Mouse (Mus musculus) T-helper 2 cell (primary cell): ENCODE results near the gene Rnf180.

Source experiments
- in situ Hi-C: fragments of 300-600 bp; cut with MboI, MseI; formaldehyde crosslinking; loops from one replicate; pipeline ENCODE4 v1.15.1; 2025; ENCODE audit warnings: high pct_unique_total_duplicates

Gene Rnf180

DNA sequence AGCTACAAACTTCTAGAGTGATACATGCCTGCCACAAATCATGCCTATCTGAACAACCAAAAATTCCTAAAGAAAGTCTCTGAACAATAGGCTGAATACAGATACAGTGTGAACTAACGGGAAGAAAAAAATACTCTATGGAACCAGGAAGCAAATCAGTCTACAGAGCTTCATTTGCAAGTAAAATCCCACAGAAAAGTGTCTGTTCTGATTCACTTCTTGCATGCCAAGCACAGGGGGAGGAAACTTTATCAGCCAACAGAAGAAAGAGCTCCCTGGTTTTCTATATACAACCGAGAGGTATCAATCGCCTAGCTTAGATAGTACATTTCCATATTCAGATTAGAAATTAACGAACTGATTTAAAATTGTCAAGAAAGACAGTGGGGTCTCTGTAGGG lies 43.8 kb downstream of the Rnf180 start:
- in situ Hi-C loops = no loop called here

DNA sequence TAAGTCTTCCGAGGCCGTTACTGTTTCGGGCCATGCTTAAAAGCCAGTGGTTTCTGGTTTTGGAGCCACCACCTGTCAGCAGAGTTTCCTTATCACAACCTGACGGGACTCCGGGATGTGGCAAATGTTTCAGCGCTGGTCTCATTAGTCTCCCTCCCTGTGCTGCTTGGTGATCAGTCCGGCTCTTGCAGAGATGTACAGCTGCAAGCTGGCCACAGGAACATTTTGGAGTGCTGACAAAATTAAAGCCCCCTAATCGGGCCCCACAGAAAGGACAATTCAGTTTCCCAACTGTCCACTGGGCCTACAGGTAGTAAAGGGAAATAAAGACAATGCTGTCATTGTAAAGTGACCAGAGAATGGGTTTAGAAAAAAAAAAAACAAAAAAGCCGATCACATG lies 44.4 kb downstream of the Rnf180 start:
- in situ Hi-C loops = no loop called here

DNA sequence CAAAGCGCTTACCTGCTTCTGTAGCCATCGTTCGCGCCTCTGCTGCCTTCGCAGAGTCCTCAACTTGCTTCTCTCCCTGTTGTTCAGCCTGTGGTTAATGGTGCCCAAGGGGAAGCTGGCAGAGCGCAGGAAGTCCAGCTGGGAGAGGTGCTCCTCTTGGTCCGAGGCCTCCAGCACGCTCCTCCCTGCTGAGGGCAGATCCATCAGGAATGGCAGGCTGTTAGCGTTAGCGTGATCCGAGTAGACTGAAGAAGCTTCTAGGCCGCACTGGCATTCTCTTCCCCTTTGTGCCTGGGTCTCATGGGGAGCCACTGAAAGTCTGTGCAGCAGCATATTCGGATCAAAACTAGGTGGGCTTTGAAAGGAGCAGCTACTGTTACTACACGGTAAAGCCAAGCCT lies 45.0 kb downstream of the Rnf180 start:
- in situ Hi-C loops = no loop called here

DNA sequence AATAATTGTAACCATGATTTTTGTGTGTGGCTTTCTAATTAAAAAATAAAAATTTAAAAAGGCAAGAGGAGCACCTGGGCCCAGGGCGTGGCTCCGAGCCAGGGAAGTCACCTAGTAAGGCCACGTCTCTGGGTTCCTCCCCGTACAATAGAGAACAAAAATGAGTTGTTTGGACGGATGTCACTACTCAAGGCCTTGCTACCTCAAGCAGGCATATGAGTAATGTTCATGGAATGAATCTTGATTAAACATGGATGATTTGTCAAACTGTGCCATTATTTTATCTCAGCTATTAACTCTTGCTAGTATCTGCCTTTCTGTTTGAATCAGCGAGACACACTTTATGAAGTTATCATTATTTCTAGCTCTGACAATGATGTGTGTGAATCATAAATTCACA lies 46.9 kb downstream of the Rnf180 start:
- in situ Hi-C loops = no loop called here

DNA sequence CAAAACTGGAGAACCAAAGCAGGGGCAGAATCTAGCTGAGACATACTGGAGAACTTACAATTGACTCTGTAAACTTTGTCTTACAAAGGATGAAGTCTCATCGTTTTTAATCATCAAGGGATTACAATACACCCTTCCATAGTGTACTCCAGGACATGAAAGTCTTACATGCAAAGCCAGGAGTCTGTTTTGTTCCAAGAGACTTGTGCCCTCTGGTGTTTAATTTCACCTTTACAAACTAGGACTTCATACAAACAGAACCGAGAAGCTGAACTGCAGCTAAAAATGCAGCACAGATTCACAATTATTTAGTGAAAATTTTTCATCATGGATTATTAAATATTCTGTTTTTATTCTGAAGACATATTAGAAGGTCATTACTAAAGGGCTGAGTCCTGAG lies 53.8 kb downstream of the Rnf180 start:
- in situ Hi-C loops = no loop called here

DNA sequence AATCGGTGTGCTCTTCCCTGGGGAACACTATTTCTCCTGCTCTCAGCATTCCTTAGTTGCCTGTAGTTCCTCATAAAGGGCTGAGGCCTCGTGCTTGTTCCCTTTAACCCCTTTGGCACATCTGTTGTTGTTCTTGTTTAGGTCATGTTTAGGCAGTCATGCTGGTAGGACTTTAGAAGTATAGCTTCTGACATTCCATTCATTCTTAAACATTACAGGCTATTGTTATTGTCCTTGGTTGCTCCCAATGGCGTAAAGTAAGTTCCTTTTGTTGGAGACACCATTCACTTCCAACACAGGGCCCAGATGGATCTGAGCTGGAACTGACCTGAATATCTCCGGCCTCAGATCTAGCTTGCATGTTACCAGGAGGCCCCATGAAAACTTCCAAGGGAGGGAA lies 67.5 kb downstream of the Rnf180 start:
- in situ Hi-C loops = no loop called here

DNA sequence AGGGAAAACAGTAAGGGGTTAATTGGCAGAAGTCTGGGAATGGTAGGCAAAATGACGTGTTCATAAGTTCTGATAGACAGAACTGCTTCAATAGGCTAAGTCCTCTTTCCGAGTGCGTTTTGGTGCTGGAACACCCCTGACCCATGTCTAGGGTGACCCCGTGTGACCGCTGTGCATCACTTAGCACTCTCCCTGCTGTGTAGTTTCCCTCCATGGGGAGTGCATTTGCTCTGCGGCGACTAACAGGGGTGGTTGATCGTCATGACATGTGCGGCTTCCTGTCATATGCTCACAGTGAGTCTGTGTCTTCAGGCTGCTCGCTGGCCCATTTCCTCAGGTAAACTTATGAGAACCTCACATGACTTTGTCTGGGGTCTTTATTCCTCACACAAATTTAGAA lies 70.6 kb downstream of the Rnf180 start:
- in situ Hi-C loops = loop anchor here (25.0 kb wide), 1 partner anchor 588 kb away; no protein-coding TSS in a partner anchor

DNA sequence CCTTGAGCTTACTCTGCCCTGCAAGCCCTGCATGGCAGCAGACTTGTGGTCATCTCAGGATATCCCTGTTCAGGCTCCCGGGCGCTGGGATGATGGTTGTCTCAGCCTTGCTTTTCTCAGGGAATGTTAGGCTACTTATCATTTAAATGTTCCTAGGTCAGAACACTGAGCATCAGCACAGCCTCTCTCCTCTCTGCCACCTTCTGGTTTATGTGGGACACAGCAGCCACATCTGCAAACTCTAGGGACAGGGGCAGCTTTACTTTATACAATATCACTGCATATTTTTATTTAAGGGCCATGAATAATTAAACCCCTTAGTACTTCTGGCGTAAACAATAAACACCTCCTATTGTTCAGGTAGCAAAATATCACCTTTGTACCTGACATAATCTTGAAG lies 71.5 kb downstream of the Rnf180 start:
- in situ Hi-C loops = loop anchor here (25.0 kb wide), 1 partner anchor 589 kb away; no protein-coding TSS in a partner anchor

DNA sequence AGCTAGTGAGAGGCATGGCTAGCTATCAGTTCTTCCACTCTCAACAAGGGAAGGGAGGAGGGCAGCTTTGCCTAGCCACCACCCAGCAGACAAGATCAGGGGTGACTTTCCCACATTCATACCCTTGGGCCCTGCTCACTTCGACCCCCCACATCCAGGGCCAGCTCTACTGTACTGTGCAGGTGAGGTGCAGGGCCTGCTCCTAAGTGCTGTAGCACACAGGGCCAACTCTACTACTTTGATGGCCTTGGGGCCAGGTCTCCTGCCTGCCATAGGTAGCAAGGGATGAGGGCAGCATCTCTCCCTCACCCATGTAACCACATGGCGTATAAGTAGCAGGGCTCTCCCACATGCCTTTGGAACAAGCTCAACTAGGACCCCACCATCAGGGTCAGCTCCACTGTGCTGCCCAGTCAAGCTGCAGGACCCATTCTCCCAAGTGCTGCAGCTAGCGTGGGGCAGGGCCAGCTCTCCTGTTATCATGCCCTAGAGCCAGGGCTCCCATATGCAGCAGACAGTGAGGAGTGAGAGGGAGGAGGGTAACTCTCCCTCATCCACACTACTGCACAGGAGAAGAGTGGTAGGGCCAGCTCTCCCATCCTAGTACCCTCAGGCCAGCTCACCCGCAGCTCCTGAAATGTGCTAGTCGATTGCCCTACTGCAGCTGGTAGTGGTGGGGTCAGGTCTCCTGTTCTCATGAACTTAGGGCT lies 72.4 kb downstream of the Rnf180 start:
- in situ Hi-C loops = loop anchor here (25.0 kb wide), 1 partner anchor 590 kb away; no protein-coding TSS in a partner anchor

DNA sequence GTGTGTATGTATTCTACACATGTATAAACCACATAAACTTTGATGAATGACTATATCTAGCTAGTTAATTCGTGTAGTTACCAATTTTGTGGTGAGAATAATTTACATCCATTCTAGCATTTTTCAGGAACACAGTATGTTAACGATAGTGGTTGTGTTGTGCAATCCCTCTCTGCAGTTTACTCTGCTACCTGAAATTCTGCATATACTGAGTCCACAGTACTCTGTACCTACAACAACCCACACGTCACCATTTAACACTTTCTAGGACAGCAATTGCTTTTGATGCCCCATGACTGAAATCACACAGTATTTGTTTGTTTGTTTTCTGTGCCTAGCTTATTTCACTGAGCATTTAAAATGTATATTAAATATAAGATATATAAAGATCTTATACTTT lies 83.9 kb downstream of the Rnf180 start:
- in situ Hi-C loops = loop anchor here (25.0 kb wide), 1 partner anchor 602 kb away; no protein-coding TSS in a partner anchor

DNA sequence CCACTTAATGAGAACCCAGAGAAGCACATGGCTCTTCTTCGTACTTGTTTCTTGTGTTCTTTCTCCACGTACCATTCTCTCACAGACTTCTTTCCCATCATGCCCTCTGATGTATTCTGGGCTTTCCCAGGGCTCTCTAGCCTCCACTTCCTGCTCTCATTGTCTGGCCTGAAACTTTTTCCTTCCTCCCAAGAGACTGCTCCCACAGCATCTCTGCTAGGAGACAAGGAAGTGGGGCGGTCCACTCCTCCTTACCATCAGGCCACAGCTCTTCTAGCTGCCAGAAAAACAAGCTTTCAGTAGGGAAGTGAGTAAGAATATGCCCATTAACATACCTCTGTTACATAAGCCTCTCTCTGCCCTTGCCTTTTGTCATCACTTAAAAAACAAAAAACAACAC lies 90.8 kb downstream of the Rnf180 start:
- in situ Hi-C loops = loop anchor here (25.0 kb wide), 1 partner anchor 608 kb away; no protein-coding TSS in a partner anchor

DNA sequence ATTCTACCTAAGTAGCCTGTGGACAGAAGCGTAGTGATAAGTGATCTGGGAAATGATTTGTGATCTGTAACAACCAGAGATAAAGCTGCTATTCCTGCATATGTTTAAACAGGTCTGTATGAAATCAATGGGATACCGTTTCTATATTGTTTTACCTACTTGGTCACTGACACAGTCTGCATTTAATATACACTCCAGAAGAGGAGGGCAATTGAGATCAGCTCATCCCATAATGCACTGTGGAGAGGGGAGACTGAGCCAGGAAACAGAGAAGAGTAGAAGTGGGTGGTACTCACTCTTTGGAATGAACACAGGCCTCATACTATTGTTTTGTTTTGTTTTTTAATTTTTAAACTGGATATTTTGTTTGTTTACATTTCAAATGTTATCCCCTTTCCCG lies 96.0 kb downstream of the Rnf180 start:
- in situ Hi-C loops = no loop called here

DNA sequence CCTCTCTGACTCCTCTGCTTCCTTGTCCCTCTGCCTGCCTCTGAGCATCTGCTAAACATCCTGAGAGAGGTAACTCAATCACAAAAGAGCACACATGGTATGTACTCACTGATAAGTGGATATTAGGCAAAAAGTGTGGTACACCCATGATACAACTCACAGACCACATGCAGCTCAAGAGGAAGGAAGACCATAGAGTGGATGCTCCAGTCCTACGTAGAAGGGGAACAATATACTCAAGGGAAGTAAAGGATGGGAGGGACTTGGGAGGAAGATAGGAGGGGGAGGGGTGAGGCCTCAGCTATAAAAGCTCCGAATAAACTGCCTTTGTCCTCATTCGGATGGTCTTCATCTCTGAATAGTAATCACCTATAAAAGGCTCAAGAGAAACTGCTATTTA lies 96.6 kb downstream of the Rnf180 start:
- in situ Hi-C loops = no loop called here

DNA sequence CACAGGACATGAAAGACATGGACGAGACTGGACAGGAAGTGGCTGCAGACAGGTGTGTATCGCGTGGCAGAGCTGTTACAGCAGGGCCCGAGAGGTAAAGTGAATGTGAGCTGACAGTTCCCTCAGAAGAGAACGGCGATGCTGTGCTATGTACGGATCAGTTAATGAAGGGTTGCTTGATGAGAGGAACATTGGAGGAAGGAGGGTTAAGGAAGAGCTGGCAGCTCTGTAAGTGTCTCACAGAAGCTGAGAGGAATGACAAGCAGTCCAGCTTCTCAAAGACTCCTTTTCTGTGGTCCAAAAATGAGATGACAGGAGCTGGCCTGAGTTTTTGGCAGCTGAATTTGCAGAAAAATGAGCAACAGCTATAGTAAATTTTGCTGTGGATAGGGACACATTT lies 101.0 kb downstream of the Rnf180 start:
- in situ Hi-C loops = no loop called here

DNA sequence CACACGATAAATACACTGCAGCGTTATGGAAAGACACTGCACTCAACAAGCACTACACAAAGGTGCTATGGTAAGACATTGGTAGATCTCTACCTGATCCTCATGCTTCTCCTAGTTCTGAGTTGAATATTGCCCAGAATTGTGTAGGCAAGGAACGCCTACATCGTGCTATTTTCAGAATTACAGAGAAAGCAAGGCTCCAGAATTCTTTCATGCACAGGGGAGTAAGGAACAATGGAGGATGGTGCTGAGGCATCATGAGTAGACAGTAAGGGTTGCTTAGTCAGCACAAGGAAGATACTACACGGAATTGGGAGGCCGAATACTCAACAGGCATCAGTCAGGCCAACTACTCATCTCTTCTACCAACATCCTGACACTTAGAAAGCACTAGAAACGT lies 105.9 kb downstream of the Rnf180 start:
- in situ Hi-C loops = no loop called here

DNA sequence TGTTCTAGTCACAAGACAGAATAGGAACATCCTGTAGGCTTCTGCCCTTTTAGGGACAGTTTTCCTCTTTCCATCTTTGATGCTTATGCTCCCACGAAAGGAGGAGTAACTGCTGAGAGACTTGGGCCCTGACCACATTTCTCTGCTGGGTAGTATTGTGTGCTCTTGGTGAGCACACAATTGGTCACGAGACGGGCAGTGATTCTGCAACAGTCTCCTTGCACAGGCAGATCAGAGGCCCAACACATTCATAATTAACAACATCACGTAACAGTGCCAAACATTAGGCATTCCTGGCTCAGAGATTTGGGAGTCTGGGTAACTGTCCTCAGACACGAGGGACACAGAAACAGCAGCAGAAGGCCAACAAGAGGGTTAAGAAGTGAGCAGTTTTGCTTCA lies 113.8 kb downstream of the Rnf180 start:
- in situ Hi-C loops = no loop called here

DNA sequence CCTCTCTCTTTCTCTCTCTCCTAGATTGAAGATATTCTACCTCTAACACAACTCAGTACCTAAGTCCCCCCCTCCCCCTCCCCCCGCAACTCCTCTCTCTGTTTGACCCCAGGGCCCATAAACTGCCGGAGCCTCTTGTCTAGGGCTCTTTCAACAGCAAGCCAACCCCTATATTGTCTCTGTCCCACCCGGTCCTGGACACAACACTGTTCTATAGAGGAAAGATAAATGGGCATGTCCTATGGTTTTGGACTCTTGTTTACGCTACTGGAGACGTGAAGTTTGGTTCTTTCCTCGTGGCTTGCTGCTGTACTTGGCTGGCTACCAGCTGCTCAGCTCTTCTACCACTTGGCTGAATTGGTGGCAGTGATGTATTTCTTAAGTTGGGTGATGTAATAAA lies 129.2 kb downstream of the Rnf180 start:
- in situ Hi-C loops = no loop called here

DNA sequence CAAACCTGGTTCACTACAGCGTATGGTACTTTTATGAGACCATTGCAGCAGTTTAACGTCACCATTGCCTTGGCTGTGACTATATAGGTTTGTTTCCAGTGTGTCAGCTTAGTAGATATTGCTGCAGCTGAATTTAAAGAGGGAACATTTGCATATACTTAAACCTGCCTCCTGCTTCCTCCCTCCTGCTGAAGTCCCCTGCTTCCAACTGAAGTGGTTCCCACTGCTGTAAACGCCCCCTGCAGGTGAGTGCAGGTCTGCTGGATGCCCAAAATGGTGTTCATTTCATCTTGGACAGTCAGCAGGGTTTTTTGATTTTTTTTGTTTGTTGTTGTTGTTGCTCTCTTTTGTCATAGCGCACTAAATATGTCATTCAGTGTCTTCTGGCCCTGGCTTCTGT lies 140.7 kb downstream of the Rnf180 start:
- in situ Hi-C loops = no loop called here

DNA sequence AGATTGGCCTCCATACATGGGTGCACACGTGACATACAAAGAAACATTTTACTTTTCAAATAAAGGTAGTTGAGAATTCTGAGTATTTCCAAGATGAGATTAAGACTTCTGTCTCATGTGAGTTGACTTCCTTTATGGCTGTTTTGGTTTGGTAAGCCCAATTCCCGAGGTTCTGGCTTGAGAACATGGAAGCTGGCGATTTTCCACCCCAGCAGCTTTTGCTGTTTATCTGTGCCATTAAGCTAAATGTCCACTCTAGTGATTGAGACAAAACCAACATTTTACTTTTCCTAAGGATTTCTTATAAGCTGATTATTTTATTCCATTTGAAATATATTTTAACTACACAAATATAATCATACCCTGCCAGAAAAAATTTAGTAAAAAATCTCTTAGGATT lies 144.6 kb downstream of the Rnf180 start:
- in situ Hi-C loops = no loop called here

DNA sequence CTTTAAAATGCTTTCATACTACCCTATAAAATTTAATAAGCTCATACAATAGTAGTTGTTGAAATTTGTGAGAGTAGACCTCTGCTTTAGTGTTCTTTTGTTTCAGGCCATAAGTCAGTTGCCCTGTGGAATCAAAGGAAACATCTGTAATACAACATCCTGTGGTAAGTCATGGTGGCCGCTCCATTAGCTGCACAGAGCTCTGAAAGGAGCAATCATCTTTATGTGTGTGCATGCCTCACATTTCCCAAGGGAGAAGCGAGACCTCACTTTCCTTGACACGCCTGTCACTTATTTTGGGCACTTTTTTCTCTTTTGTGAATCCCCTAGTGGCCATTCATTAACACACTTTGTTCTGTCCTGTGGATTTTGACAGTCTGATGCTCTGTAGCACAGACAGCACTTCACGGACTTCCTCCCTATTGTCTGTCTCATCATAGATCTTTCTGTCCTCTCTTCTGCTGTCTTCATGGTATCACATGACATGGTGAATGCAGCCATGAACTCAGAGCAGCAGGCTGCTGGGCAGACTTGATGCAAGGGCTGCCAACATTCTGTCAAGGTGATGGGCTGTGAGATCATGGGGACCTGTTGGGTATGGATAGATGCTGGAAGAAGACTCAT lies 146.7 kb downstream of the Rnf180 start:
- in situ Hi-C loops = no loop called here

DNA sequence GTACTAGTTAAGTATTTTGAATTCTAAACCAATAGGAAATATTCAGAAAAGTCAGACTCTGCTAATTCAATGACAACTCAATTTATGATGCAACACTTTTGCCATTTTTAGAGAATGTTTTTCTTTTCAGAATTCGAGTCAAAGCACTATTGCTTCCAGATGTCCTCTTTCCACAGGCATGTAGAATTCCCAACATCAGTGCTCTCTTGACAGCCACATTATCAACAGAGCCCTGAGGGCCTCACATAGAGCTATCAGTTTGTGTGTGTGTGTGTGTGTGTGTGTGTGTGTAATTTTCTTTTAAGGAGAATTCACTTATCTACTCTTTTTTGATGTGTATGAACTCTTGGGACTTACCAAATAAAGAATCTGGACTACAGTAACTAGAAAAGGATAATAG lies 147.8 kb downstream of the Rnf180 start:
- in situ Hi-C loops = no loop called here

DNA sequence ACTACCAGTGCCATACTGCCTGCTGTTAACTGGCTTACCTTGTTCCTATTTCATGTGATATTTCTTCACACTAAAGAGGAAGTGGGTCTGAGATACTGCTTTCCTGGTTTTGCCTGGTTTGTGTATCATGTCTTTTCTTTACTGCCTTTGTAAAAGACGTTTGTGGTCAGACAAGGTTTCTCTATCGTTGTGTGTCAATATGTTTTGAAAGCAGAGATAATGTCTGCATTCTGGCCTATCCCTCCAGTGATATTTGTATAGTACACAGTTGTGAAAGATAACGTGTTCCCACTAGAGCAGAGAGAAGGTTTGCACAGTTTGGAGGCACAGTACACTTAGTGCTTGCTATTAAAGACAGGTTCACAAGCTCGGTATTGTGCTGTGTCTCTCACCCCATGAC lies 154.7 kb downstream of the Rnf180 start:
- in situ Hi-C loops = loop anchor here (5.0 kb wide), 1 partner anchor 178 kb away; no protein-coding TSS in a partner anchor

DNA sequence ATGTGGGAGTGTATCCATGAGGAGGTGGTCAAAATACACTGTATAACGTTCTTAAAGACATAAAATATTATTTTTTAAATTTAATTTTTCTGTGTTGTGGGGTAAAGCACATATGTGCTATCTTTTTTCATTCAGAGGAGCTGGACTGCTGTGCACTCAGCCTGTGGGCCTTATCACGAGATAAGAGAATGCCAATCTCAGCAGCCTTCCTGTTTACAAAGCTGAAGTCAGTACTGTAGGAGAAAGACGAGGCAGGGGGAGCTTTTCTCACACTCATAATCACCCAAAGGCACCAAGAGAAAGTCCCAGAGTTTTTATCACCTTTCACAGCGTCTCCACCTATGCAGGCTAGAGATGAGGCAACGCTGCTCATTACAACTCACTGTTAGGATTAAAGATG lies 160.2 kb downstream of the Rnf180 start:
- in situ Hi-C loops = no loop called here
